Mouse (Mus musculus) left cerebral cortex, adult 9 months (tissue): ENCODE measurements around the gene Tepp.

Source experiments
- DNase-seq, 2 experiments: peaks; one replicate each; pipeline ENCODE4 v3.0.0; 2022; ENCODE audit warnings: low spot score in 2 of 2

The Tepp gene

GRCm38 (mm10) chr8:95362272-95362671, 51.9 kb downstream of the Tepp start:
- DNase-seq = no peak

GRCm38 (mm10) chr8:95363849-95364248, 53.5 kb downstream of the Tepp start:
- DNase-seq = no peak

- DNase-seq = no peak
Observed at GRCm38 (mm10) chr8:95369581-95370326, 59.4 kb downstream of the Tepp start.

GRCm38 (mm10) chr8:95373389-95374002, 63.1 kb downstream of the Tepp start:
- DNase-seq = no peak

- DNase-seq = no peak
Observed at GRCm38 (mm10) chr8:95374429-95374828, 64.1 kb downstream of the Tepp start.

GRCm38 (mm10) chr8:95375374-95375930, 65.1 kb downstream of the Tepp start:
- no peak for DNase-seq
